Mouse (Mus musculus) heart, postnatal 0 days (tissue): Measurements from ENCODE around the gene Myof.

Experiments used
- CTCF ChIP-seq: IDR thresholded peaks from 2 replicates; pipeline ENCODE4 v1.5.1; 2016; ENCODE audit warnings: antibody characterized with exemption, control low read depth, low read depth
- EP300 ChIP-seq: IDR thresholded peaks from 2 replicates; pipeline ENCODE4 v1.6.1; 2016; ENCODE audit warnings: antibody characterized with exemption, low read depth

GRCm38 (mm10) chr19:38027389-38027788, 16.0 kb downstream of the Myof start:
- no peak for TF ChIP-seq CTCF
- TF ChIP-seq EP300, result no peak
